Comparison of ENCODE assay signal across 9 mouse cellular contexts in genomic region chr13:33956571-33957421, GRCm38 (mm10). TPM values are rescaled to one million over a fixed set of nuclear protein-coding genes. Genes with fewer than 3 reads are reported as not detected.
DNase-seq lines count a peak whose midpoint lies in the region; ATAC-seq and TF ChIP-seq lines count a peak whose summit lies in the region.
"Had no signal": no experiment of that assay in that cellular context is flagged by ENCODE, and none has a peak within 500 bp of the region (broad histone marks: within the 10 kb centered on the region; RNA-seq: fewer than 3 reads in every experiment).

No protein-coding gene starts in this region.

- no peaks in the 10 kb centered on the region for H3K4me1 ChIP-seq in forebrain, embryonic 13.5 days
- no peaks in the 10 kb centered on the region for H3K4me1 ChIP-seq in forebrain, embryonic 12.5 days
- no peaks in the 10 kb centered on the region for H3K4me1 ChIP-seq in liver, embryonic 13.5 days (replicated peaks)
- H3K4me1 ChIP-seq in hindbrain, postnatal 0 days (ENCODE audit: insufficient read depth, low read length): no peaks in the 10 kb centered on the region
- H3K4me1 ChIP-seq in midbrain, embryonic 13.5 days (replicated peaks): no peaks in the 10 kb centered on the region
- H3K4me1 ChIP-seq: heart, embryonic 13.5 days had no signal

- H3K9ac ChIP-seq in forebrain, embryonic 13.5 days: no peak overlapping the region
- H3K9ac ChIP-seq in forebrain, embryonic 12.5 days: no peak overlapping the region
- H3K9ac ChIP-seq in liver, embryonic 13.5 days: no peak overlapping the region
- H3K9ac ChIP-seq in hindbrain, postnatal 0 days (replicated peaks; ENCODE audit: low read length): no peak overlapping the region
- no peak overlapping the region for H3K9ac ChIP-seq in midbrain, embryonic 13.5 days (replicated peaks)
- H3K9ac ChIP-seq: heart, embryonic 13.5 days had no signal

- H3K4me3 ChIP-seq in forebrain, embryonic 13.5 days: no peak overlapping the region
- H3K4me3 ChIP-seq in forebrain, embryonic 12.5 days (replicated peaks): no peak overlapping the region
- H3K4me3 ChIP-seq in liver, embryonic 13.5 days (replicated peaks): no peak overlapping the region
- no peak overlapping the region for H3K4me3 ChIP-seq in hindbrain, postnatal 0 days (ENCODE audit: low read length)
- no peak overlapping the region for H3K4me3 ChIP-seq in midbrain, embryonic 13.5 days (replicated peaks)
- H3K4me3 ChIP-seq: heart, embryonic 13.5 days had no signal

- no peaks in the 10 kb centered on the region for H3K36me3 ChIP-seq in forebrain, embryonic 13.5 days (ENCODE audit: poor library complexity, severe bottlenecking)
- H3K36me3 ChIP-seq in forebrain, embryonic 12.5 days (replicated peaks): no peaks in the 10 kb centered on the region
- H3K36me3 ChIP-seq in liver, embryonic 13.5 days: no peaks in the 10 kb centered on the region
- no peaks in the 10 kb centered on the region for H3K36me3 ChIP-seq in hindbrain, postnatal 0 days (ENCODE audit: insufficient read depth, low read length)
- no peaks in the 10 kb centered on the region for H3K36me3 ChIP-seq in midbrain, embryonic 13.5 days
- H3K36me3 ChIP-seq: heart, embryonic 13.5 days had no signal

- peak; percentile 57; the same call in 1 of the 2 replicates for ATAC-seq in forebrain, embryonic 13.5 days
- no peak for ATAC-seq in forebrain, embryonic 12.5 days (ENCODE audit: low FRiP score)
- ATAC-seq in liver, embryonic 13.5 days (ENCODE audit: low read depth): no peak
- ATAC-seq in hindbrain, postnatal 0 days: peak; percentile 70; the same call in 1 of the 2 replicates
- ATAC-seq in midbrain, embryonic 13.5 days: peak; percentile 66; the same call in 1 of the 2 replicates

- no peaks in the 10 kb centered on the region for H3K9me3 ChIP-seq in forebrain, embryonic 13.5 days (replicated peaks)
- no peaks in the 10 kb centered on the region for H3K9me3 ChIP-seq in forebrain, embryonic 12.5 days
- no peaks in the 10 kb centered on the region for H3K9me3 ChIP-seq in liver, embryonic 13.5 days (replicated peaks)
- H3K9me3 ChIP-seq in hindbrain, postnatal 0 days (ENCODE audit: low read length): no peaks in the 10 kb centered on the region
- H3K9me3 ChIP-seq in midbrain, embryonic 13.5 days: no peaks in the 10 kb centered on the region
- H3K9me3 ChIP-seq: heart, embryonic 13.5 days had no signal

- peak; percentile 78 for TF ChIP-seq CTCF in hindbrain, postnatal 0 days (IDR thresholded peaks at IDR 0.05; ENCODE audit: low read depth)

- no peak overlapping the region for H3K27ac ChIP-seq in forebrain, embryonic 13.5 days
- no peak overlapping the region for H3K27ac ChIP-seq in forebrain, embryonic 12.5 days
- H3K27ac ChIP-seq in liver, embryonic 13.5 days: no peak overlapping the region
- H3K27ac ChIP-seq in hindbrain, postnatal 0 days: no peak overlapping the region
- H3K27ac ChIP-seq in midbrain, embryonic 13.5 days: no peak overlapping the region
- H3K27ac ChIP-seq: heart, embryonic 13.5 days had no signal

- WGBS in forebrain, embryonic 13.5 days: 39% methylated on average over 6 of the region's 6 CpGs
- 38% methylated on average over 6 of the region's 6 CpGs for WGBS in forebrain, embryonic 12.5 days
- 31% methylated on average over 6 of the region's 6 CpGs for WGBS in liver, embryonic 13.5 days (ENCODE audit: insufficient replicate concordance)
- 35% methylated on average over 6 of the region's 6 CpGs for WGBS in hindbrain, postnatal 0 days
- WGBS in midbrain, embryonic 13.5 days: 42% methylated on average over 6 of the region's 6 CpGs

- peak; percentile 9 for DNase-seq in liver, embryonic 13.5 days
- DNase-seq in liver: no peak
- peak; percentile 19 for DNase-seq in cerebellum, adult 11 months
- DNase-seq in hindbrain, postnatal 0 days (ENCODE audit: low spot score): peak; percentile 77
- DNase-seq in frontal cortex, postnatal 25 days (ENCODE audit: low spot score in 2 of 2): no peak

- no peaks in the 10 kb centered on the region for H3K27me3 ChIP-seq in forebrain, embryonic 13.5 days
- H3K27me3 ChIP-seq in forebrain, embryonic 12.5 days: no peaks in the 10 kb centered on the region
- no peaks in the 10 kb centered on the region for H3K27me3 ChIP-seq in liver, embryonic 13.5 days
- H3K27me3 ChIP-seq in hindbrain, postnatal 0 days (ENCODE audit: insufficient read depth, low read length): no peaks in the 10 kb centered on the region
- H3K27me3 ChIP-seq in midbrain, embryonic 13.5 days: no peaks in the 10 kb centered on the region
- H3K27me3 ChIP-seq: heart, embryonic 13.5 days had no signal

- H3K4me2 ChIP-seq in forebrain, embryonic 13.5 days: no peak overlapping the region
- H3K4me2 ChIP-seq in forebrain, embryonic 12.5 days: no peak overlapping the region
- H3K4me2 ChIP-seq in liver, embryonic 13.5 days: no peak overlapping the region
- no peak overlapping the region for H3K4me2 ChIP-seq in hindbrain, postnatal 0 days (ENCODE audit: low read depth, low read length)
- no peak overlapping the region for H3K4me2 ChIP-seq in midbrain, embryonic 13.5 days (replicated peaks)
- H3K4me2 ChIP-seq: heart, embryonic 13.5 days had no signal

RNA-seq across cellular contexts. Expression of gene Nqo2, which starts 7.7 kb away (rescaled TPM):
- 8.3 and 9.7 TPM in 2 replicates for polyA plus RNA-seq in forebrain, embryonic 13.5 days (2015; fragmentation: Nextera tagmentation; extraction: Ambion mirVana)
- 9.4 and 10.5 TPM in 2 replicates for polyA plus RNA-seq in forebrain, embryonic 12.5 days (2016; fragmentation: Nextera tagmentation; extraction: Ambion mirVana)
- 23.7 and 28.4 TPM in 2 replicates for polyA plus RNA-seq in liver, embryonic 13.5 days (2015; fragmentation: Nextera tagmentation; extraction: Ambion mirVana)
- 3.5 and 4.0 TPM in 2 replicates for total RNA-seq in hindbrain, postnatal 0 days (2014; rRNA removed)
- polyA plus RNA-seq in hindbrain, postnatal 0 days (2015; fragmentation: Nextera tagmentation; extraction: Ambion mirVana): 9.5 and 10.0 TPM in 2 replicates
- 8.4 and 9.7 TPM in 2 replicates for polyA plus RNA-seq in midbrain, embryonic 13.5 days (2015; fragmentation: Nextera tagmentation; extraction: Ambion mirVana)

RNA-seq across cellular contexts. Expression of gene Ripk1, which starts 45.4 kb away (rescaled TPM):
- 5.8 and 6.7 TPM in 2 replicates for polyA plus RNA-seq in forebrain, embryonic 13.5 days (2015; fragmentation: Nextera tagmentation; extraction: Ambion mirVana)
- polyA plus RNA-seq in forebrain, embryonic 12.5 days (2016; fragmentation: Nextera tagmentation; extraction: Ambion mirVana): 7.6 and 9.0 TPM in 2 replicates
- polyA plus RNA-seq in liver, embryonic 13.5 days (2015; fragmentation: Nextera tagmentation; extraction: Ambion mirVana): 11.6 and 12.5 TPM in 2 replicates
- total RNA-seq in hindbrain, postnatal 0 days (2014; rRNA removed): 6.4 and 7.8 TPM in 2 replicates
- polyA plus RNA-seq in hindbrain, postnatal 0 days (2015; fragmentation: Nextera tagmentation; extraction: Ambion mirVana): 4.5 and 4.8 TPM in 2 replicates
- 5.3 and 6.4 TPM in 2 replicates for polyA plus RNA-seq in midbrain, embryonic 13.5 days (2015; fragmentation: Nextera tagmentation; extraction: Ambion mirVana)

RNA-seq across cellular contexts. Expression of gene Serpinb6a, which starts 45.8 kb away (rescaled TPM):
- 27.9 and 29.1 TPM in 2 replicates for polyA plus RNA-seq in forebrain, embryonic 13.5 days (2015; fragmentation: Nextera tagmentation; extraction: Ambion mirVana)
- polyA plus RNA-seq in forebrain, embryonic 12.5 days (2016; fragmentation: Nextera tagmentation; extraction: Ambion mirVana): 27.7 and 36.6 TPM in 2 replicates
- 14.2 and 14.3 TPM in 2 replicates for polyA plus RNA-seq in liver, embryonic 13.5 days (2015; fragmentation: Nextera tagmentation; extraction: Ambion mirVana)
- 45.1 and 60.8 TPM in 2 replicates for total RNA-seq in hindbrain, postnatal 0 days (2014; rRNA removed)
- polyA plus RNA-seq in hindbrain, postnatal 0 days (2015; fragmentation: Nextera tagmentation; extraction: Ambion mirVana): 50.7 and 52.1 TPM in 2 replicates
- 29.5 and 31.1 TPM in 2 replicates for polyA plus RNA-seq in midbrain, embryonic 13.5 days (2015; fragmentation: Nextera tagmentation; extraction: Ambion mirVana)

RNA-seq across cellular contexts. Expression of gene Serpinb6c, which starts 51.3 kb away (rescaled TPM):
- polyA plus RNA-seq in forebrain, embryonic 13.5 days (2015; fragmentation: Nextera tagmentation; extraction: Ambion mirVana): 0.18 TPM in 1 of 2 replicates, not detected in the other
- 0.19 TPM in 2 replicates for polyA plus RNA-seq in forebrain, embryonic 12.5 days (2016; fragmentation: Nextera tagmentation; extraction: Ambion mirVana)
- not detected in 2 replicates for polyA plus RNA-seq in liver, embryonic 13.5 days (2015; fragmentation: Nextera tagmentation; extraction: Ambion mirVana)
- not detected in 2 replicates for total RNA-seq in hindbrain, postnatal 0 days (2014; rRNA removed)
- 0.19 and 0.29 TPM in 2 replicates for polyA plus RNA-seq in hindbrain, postnatal 0 days (2015; fragmentation: Nextera tagmentation; extraction: Ambion mirVana)
- not detected in 2 replicates for polyA plus RNA-seq in midbrain, embryonic 13.5 days (2015; fragmentation: Nextera tagmentation; extraction: Ambion mirVana)
- polyA plus RNA-seq: heart, embryonic 13.5 days had no signal

Comparison
In these comparisons a context has a peak if more than half of its experiments do, and no peak if none do; other contexts are left out.
1. ATAC-seq: peak in forebrain, embryonic 13.5 days (single experiment), hindbrain, postnatal 0 days (single experiment) and midbrain, embryonic 13.5 days (single experiment); none in forebrain, embryonic 12.5 days (single experiment) and liver, embryonic 13.5 days (single experiment).
2. DNase-seq: peak in liver, embryonic 13.5 days (single experiment), cerebellum, adult 11 months (single experiment) and hindbrain, postnatal 0 days (single experiment); none in liver (single experiment) and frontal cortex, postnatal 25 days (0 of 2).